Mouse (Mus musculus): ENCODE measurements around the gene Cyp4a31. TPM values are rescaled to one million over a fixed set of nuclear protein-coding genes. Genes with fewer than 3 reads are reported as not detected.
"Not testable (repeated sequence)": the region's sequence is repeated elsewhere in the genome, so short reads cannot be mapped to it uniquely, and the experiment has no call there.

Gene Cyp4a31
- polyA plus RNA-seq, 1 experiment from 2014 or later = not detected

GRCm38 (mm10) chr4:115575255-115575654 lies 11.8 kb downstream of the Cyp4a31 start:
- 72% methylated on average over 3 of the region's 3 CpGs for WGBS
- H3K4me2 ChIP-seq = no peak overlapping the region

GRCm38 (mm10) chr4:115575776-115576175 lies 12.3 kb downstream of the Cyp4a31 start:
- Histone ChIP-seq H3K9ac (no peak overlapping the region), H3K4me3 (replicated peaks) (no peak overlapping the region), H3K4me1 (no peaks in the 10 kb centered on the region), H3K27me3 (replicated peaks) (no peaks in the 10 kb centered on the region), H3K9me3 (no peaks in the 10 kb centered on the region), H3K36me3 (no peaks in the 10 kb centered on the region), H3K27ac (no peak overlapping the region), H3K4me2 (no peak overlapping the region)
- no peak for ATAC-seq (ENCODE audit: insufficient read depth, low FRiP score, low read depth)
- WGBS = 79% methylated on average over 2 of the region's 2 CpGs

More at GRCm38 (mm10) chr4:115575255-115575654, 11.8 kb downstream of the Cyp4a31 start:
- H3K36me3 ChIP-seq = no peaks in the 10 kb centered on the region
- H3K4me1 ChIP-seq = no peaks in the 10 kb centered on the region
- H3K9me3 ChIP-seq = no peaks in the 10 kb centered on the region
- H3K9ac ChIP-seq = no peak overlapping the region
- ATAC-seq (ENCODE audit: insufficient read depth, low FRiP score, low read depth) = no peak
- no peak overlapping the region for H3K4me3 ChIP-seq (replicated peaks)
- no peaks in the 10 kb centered on the region for H3K27me3 ChIP-seq (replicated peaks)
- H3K27ac ChIP-seq = no peak overlapping the region

GRCm38 (mm10) chr4:115583036-115583435 lies 19.6 kb downstream of the Cyp4a31 start:
- no peaks in the 10 kb centered on the region for H3K27me3 ChIP-seq (replicated peaks)
- peak; percentile 47; the same call in 1 of the 2 replicates for ATAC-seq (ENCODE audit: insufficient read depth, low FRiP score, low read depth)
- H3K4me2 ChIP-seq = no peak overlapping the region
- no peaks in the 10 kb centered on the region for H3K36me3 ChIP-seq
- no peak overlapping the region for H3K4me3 ChIP-seq (replicated peaks)
- H3K9ac ChIP-seq = no peak overlapping the region
- H3K9me3 ChIP-seq = no peaks in the 10 kb centered on the region
- H3K27ac ChIP-seq = no peak overlapping the region
- H3K4me1 ChIP-seq = no peaks in the 10 kb centered on the region

- 83% methylated on average over 1 of the region's 1 CpGs for WGBS
- no peak overlapping the region for H3K4me2 ChIP-seq
- no peak overlapping the region for H3K27ac ChIP-seq
- H3K36me3 ChIP-seq = no peaks in the 10 kb centered on the region
- H3K9ac ChIP-seq = no peak overlapping the region
- no peak for ATAC-seq (ENCODE audit: insufficient read depth, low FRiP score, low read depth)
- H3K9me3 ChIP-seq = no peaks in the 10 kb centered on the region
- H3K4me3 ChIP-seq (replicated peaks) = no peak overlapping the region
- no peaks in the 10 kb centered on the region for H3K27me3 ChIP-seq (replicated peaks)
- H3K4me1 ChIP-seq = no peaks in the 10 kb centered on the region
Observed at GRCm38 (mm10) chr4:115596357-115596756, 32.9 kb downstream of the Cyp4a31 start.

GRCm38 (mm10) chr4:115596824-115597336 lies 33.4 kb downstream of the Cyp4a31 start:
- H3K4me3 ChIP-seq (replicated peaks) = no peak overlapping the region
- no peak overlapping the region for H3K9ac ChIP-seq
- ATAC-seq (ENCODE audit: insufficient read depth, low FRiP score, low read depth) = 0 out of 2 replicates have a peak, but pooled peaks have one; percentile 22
- no peaks in the 10 kb centered on the region for H3K27me3 ChIP-seq (replicated peaks)
- no peak overlapping the region for H3K4me2 ChIP-seq
- no peak overlapping the region for H3K27ac ChIP-seq
- no peaks in the 10 kb centered on the region for H3K4me1 ChIP-seq
- no peaks in the 10 kb centered on the region for H3K36me3 ChIP-seq
- no peaks in the 10 kb centered on the region for H3K9me3 ChIP-seq
- 64% methylated on average over 2 of the region's 2 CpGs for WGBS

- 83% methylated on average over 8 of the region's 8 CpGs for WGBS
- not testable (repeated sequence) for H3K27ac ChIP-seq; H3K4me3 ChIP-seq (replicated peaks); H3K4me2 ChIP-seq; H3K27me3 ChIP-seq (replicated peaks); H3K4me1 ChIP-seq; H3K36me3 ChIP-seq; ATAC-seq (ENCODE audit: insufficient read depth, low FRiP score, low read depth); H3K9ac ChIP-seq; H3K9me3 ChIP-seq
Observed at GRCm38 (mm10) chr4:115600611-115601010, 37.2 kb downstream of the Cyp4a31 start, which contains the start of gene Cyp4a32. Gene Cyp4a32 (plus strand): TSS chr4:115600969.

GRCm38 (mm10) chr4:115614005-115614404 lies 50.6 kb downstream of the Cyp4a31 start:
- Histone ChIP-seq H3K9me3 (no peaks in the 10 kb centered on the region), H3K27ac (no peak overlapping the region), H3K27me3 (replicated peaks) (no peaks in the 10 kb centered on the region), H3K36me3 (no peaks in the 10 kb centered on the region), H3K4me3 (replicated peaks) (no peak overlapping the region), H3K9ac (no peak overlapping the region), H3K4me1 (no peaks in the 10 kb centered on the region), H3K4me2 (no peak overlapping the region)
- no peak for ATAC-seq (ENCODE audit: insufficient read depth, low FRiP score, low read depth)

GRCm38 (mm10) chr4:115625560-115625959 lies 62.1 kb downstream of the Cyp4a31 start:
- not testable (repeated sequence) for H3K27me3 ChIP-seq (replicated peaks); H3K9me3 ChIP-seq; H3K27ac ChIP-seq; H3K9ac ChIP-seq; H3K4me1 ChIP-seq; H3K4me2 ChIP-seq; ATAC-seq (ENCODE audit: insufficient read depth, low FRiP score, low read depth); H3K4me3 ChIP-seq (replicated peaks); H3K36me3 ChIP-seq
- 88% methylated on average over 3 of the region's 3 CpGs for WGBS

Other genes with a start within 250 kb of the Cyp4a31 start
- gene Cyp4a12b, start 152.0 kb upstream of the Cyp4a31 start, polyA plus RNA-seq (2015; fragmentation: Nextera tagmentation; extraction: Ambion mirVana) = not detected in 2 replicates
- not detected in 2 replicates for gene Cyp4a30b, start 111.0 kb upstream of the Cyp4a31 start, polyA plus RNA-seq (2015; fragmentation: Nextera tagmentation; extraction: Ambion mirVana)
- not detected in 2 replicates for gene Cyp4a14, start 67.5 kb upstream of the Cyp4a31 start, polyA plus RNA-seq (2015; fragmentation: Nextera tagmentation; extraction: Ambion mirVana)
- 0.08 TPM in 1 of 2 replicates, not detected in the other for gene Cyp4a10, start 45.4 kb upstream of the Cyp4a31 start, polyA plus RNA-seq (2015; fragmentation: Nextera tagmentation; extraction: Ambion mirVana)
- not detected in 2 replicates for gene Cyp4a32, start 37.3 kb downstream of the Cyp4a31 start, polyA plus RNA-seq (2015; fragmentation: Nextera tagmentation; extraction: Ambion mirVana)
- gene Cyp4b1, start 84.1 kb downstream of the Cyp4a31 start, polyA plus RNA-seq (2015; fragmentation: Nextera tagmentation; extraction: Ambion mirVana) = 1.4 and 2.6 TPM in 2 replicates
- gene Efcab14, start 174.1 kb downstream of the Cyp4a31 start, polyA plus RNA-seq (2015; fragmentation: Nextera tagmentation; extraction: Ambion mirVana) = 30.4 and 34.4 TPM in 2 replicates
- gene Tex38, start 217.4 kb downstream of the Cyp4a31 start, polyA plus RNA-seq (2015; fragmentation: Nextera tagmentation; extraction: Ambion mirVana) = 0.40 and 0.45 TPM in 2 replicates
- gene Atpaf1, start 221.2 kb downstream of the Cyp4a31 start, polyA plus RNA-seq (2015; fragmentation: Nextera tagmentation; extraction: Ambion mirVana) = 47.8 and 50.9 TPM in 2 replicates

Measured in stomach, embryonic 15.5 days (tissue).